Comparison of ENCODE assay signal across 9 mouse cellular contexts in the genomic region with DNA sequence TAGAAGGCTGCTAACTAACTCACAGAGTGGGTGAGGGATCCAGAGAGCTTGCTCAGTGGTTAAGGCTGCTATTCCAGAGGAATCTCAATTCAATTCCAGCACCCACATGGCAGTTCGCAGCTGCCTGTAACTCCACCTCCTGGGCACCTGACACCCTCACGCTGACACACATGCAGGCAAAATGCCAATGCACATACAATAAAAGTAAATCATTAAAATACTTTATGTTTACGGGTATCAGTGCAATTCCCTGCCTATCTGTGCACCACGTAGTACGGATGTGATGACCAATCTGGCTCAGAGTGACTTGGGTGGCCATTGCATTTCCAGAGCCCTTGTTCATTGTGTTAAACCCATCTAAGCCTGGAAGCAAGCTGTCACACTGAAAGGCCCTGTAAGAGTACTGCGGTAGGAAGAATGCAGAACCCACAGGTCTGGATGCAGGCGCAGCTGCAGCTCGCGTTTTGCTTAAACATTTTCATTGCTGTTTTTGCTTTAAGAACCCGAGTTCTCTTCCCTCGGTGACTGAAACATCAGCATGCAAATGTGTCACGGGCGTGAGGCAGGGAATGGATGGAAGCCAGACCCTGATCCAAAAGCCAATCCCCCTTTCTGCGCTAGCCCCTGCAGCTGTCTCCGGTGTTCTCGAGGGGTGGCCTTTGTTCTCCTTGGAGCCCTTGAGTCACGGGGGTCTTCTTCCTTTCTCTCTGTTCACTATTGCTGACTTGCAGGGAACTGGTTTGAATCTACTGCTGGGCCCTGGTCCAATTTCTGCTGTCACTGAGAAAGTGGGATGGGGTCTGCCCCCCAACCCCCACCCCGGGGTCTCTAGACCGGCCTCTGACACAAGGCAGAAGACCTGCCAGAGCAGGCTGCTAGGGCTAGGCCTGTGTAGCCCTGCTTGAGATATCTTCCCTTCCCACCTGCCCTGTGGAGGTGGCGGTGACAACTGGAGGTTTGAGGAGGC. TPM values are rescaled to one million over a fixed set of nuclear protein-coding genes. Genes with fewer than 3 reads are reported as not detected.
DNase-seq lines count a peak whose midpoint lies in the region; ATAC-seq and TF ChIP-seq lines count a peak whose summit lies in the region.
"Had no signal": no experiment of that assay in that cellular context is flagged by ENCODE, and none has a peak within 500 bp of the region (broad histone marks: within the 10 kb centered on the region; RNA-seq: fewer than 3 reads in every experiment).

No protein-coding gene starts in this region.

- peak overlapping the region; percentile 37 for H3K4me2 ChIP-seq in heart, embryonic 12.5 days
- peak overlapping the region; percentile 54 for H3K4me2 ChIP-seq in forebrain, embryonic 13.5 days
- no peak overlapping the region for H3K4me2 ChIP-seq in kidney, embryonic 16.5 days (replicated peaks; ENCODE audit: low read depth, low read length)

- WGBS in heart, embryonic 12.5 days, result 25% methylated on average over 19 of the region's 20 CpGs
- WGBS in forebrain, embryonic 13.5 days, result 5% methylated on average over 20 of the region's 20 CpGs
- WGBS in kidney, embryonic 16.5 days, result 33% methylated on average over 20 of the region's 20 CpGs
- WGBS in kidney, adult 2 months, result 45% methylated on average over 20 of the region's 20 CpGs

- peaks cover 26% of the 10 kb centered on the region for H3K4me1 ChIP-seq in heart, embryonic 12.5 days (replicated peaks)
- H3K4me1 ChIP-seq in forebrain, embryonic 13.5 days, result peaks cover 65% of the 10 kb centered on the region
- H3K4me1 ChIP-seq in kidney, embryonic 16.5 days (ENCODE audit: insufficient read depth, low read length), result peaks cover 15% of the 10 kb centered on the region
- peaks cover 4% of the 10 kb centered on the region; the same call in 1 of the 2 replicates for H3K4me1 ChIP-seq in kidney, adult 2 months (ENCODE audit: control insufficient read depth, insufficient read depth, low read length)

- no peak overlapping the region for H3K27ac ChIP-seq in heart, embryonic 12.5 days (ENCODE audit: poor library complexity, severe bottlenecking)
- H3K27ac ChIP-seq in forebrain, embryonic 13.5 days, result peak overlapping the region; percentile 99
- no peak overlapping the region for H3K27ac ChIP-seq in kidney, embryonic 16.5 days (ENCODE audit: low read length)
- H3K27ac ChIP-seq in kidney, adult 2 months (ENCODE audit: insufficient read depth, low read depth, low read length), result no peak overlapping the region

- intact Hi-C loops in left cerebral cortex, postnatal 36 days (cut with DNase I), result no loop called here

- ATAC-seq in heart, embryonic 12.5 days (ENCODE audit: insufficient number of reproducible peaks, low FRiP score), result no peak
- peak; percentile 61 for ATAC-seq in forebrain, embryonic 13.5 days
- no peak for ATAC-seq in kidney, embryonic 16.5 days (ENCODE audit: low FRiP score, low TSS enrichment)

- no peak overlapping the region for H3K4me3 ChIP-seq in heart, embryonic 12.5 days
- H3K4me3 ChIP-seq in forebrain, embryonic 13.5 days, result peak overlapping the region; percentile 19; the same call in 1 of the 2 replicates
- H3K4me3 ChIP-seq in kidney, embryonic 16.5 days (ENCODE audit: low read length), result no peak overlapping the region
- no peak overlapping the region for H3K4me3 ChIP-seq in kidney, adult 2 months (ENCODE audit: insufficient read depth, low read depth, low read length)
- H3K4me3 ChIP-seq: erythroblast, embryonic 14.5 days had no signal

- TF ChIP-seq CTCF in kidney, adult 2 months (conservative IDR thresholded peaks at IDR 0.05; ENCODE audit: insufficient read depth, insufficient read length, low read depth, low read length), result no peak

- H3K36me3 ChIP-seq in heart, embryonic 12.5 days, result no peaks in the 10 kb centered on the region
- H3K36me3 ChIP-seq in forebrain, embryonic 13.5 days (ENCODE audit: poor library complexity, severe bottlenecking), result no peaks in the 10 kb centered on the region
- H3K36me3 ChIP-seq in kidney, embryonic 16.5 days (ENCODE audit: insufficient read depth, low read length), result no peaks in the 10 kb centered on the region
- no peaks in the 10 kb centered on the region for H3K36me3 ChIP-seq in kidney, adult 2 months (ENCODE audit: control insufficient read depth, insufficient read depth, low read length)

- no peaks in the 10 kb centered on the region for H3K9me3 ChIP-seq in heart, embryonic 12.5 days (replicated peaks)
- H3K9me3 ChIP-seq in forebrain, embryonic 13.5 days (replicated peaks), result no peaks in the 10 kb centered on the region
- no peaks in the 10 kb centered on the region for H3K9me3 ChIP-seq in kidney, embryonic 16.5 days (ENCODE audit: low read length)

- DNase-seq in heart, adult 8-10 months (ENCODE audit: low spot score), result no peak
- peak; percentile 46 to 50 for DNase-seq in left cerebral cortex, postnatal 36 days (ENCODE audit: low spot score in 2 of 2)
- DNase-seq in right cerebral cortex, postnatal 25 days, result peak; percentile 63
- DNase-seq in kidney, adult 2 months, result no peak
- no peak for DNase-seq in kidney, adult 11 months

- no peak overlapping the region for H3K9ac ChIP-seq in heart, embryonic 12.5 days
- H3K9ac ChIP-seq in forebrain, embryonic 13.5 days, result peak overlapping the region; percentile 61
- H3K9ac ChIP-seq in kidney, embryonic 16.5 days (replicated peaks; ENCODE audit: low read length), result no peak overlapping the region

- no peak for TF ChIP-seq POLR2A in kidney, adult 2 months (IDR thresholded peaks at IDR 0.05; ENCODE audit: low read depth, low read length)

- H3K27me3 ChIP-seq in heart, embryonic 12.5 days (replicated peaks), result peaks cover 26% of the 10 kb centered on the region
- no peaks in the 10 kb centered on the region for H3K27me3 ChIP-seq in forebrain, embryonic 13.5 days
- no peaks in the 10 kb centered on the region for H3K27me3 ChIP-seq in kidney, embryonic 16.5 days (ENCODE audit: insufficient read depth, low read length)
- H3K27me3 ChIP-seq in kidney, adult 2 months (replicated peaks; ENCODE audit: control insufficient read depth, insufficient read depth, low read length), result no peaks in the 10 kb centered on the region

RNA-seq across cellular contexts. Expression of gene T2, which starts 12.0 kb away (rescaled TPM):
- 1.0 and 1.1 TPM in 2 replicates for polyA plus RNA-seq in heart, embryonic 12.5 days (2016; fragmentation: Nextera tagmentation; extraction: Ambion mirVana)
- under 1 TPM; 0.14 to 0.60 (median 0.41) TPM for total RNA-seq in heart, adult 8-10 months (2022)
- polyA plus RNA-seq in forebrain, embryonic 13.5 days (2015; fragmentation: Nextera tagmentation; extraction: Ambion mirVana), result 0.41 and 0.53 TPM in 2 replicates
- under 1 TPM; 0.32 to 0.68 TPM for total RNA-seq in left cerebral cortex, postnatal 36 days (2021)
- polyA plus RNA-seq in kidney, embryonic 16.5 days (2015; fragmentation: Nextera tagmentation; extraction: Ambion mirVana), result 0.62 and 0.63 TPM in 2 replicates
- 0.06 TPM in 1 of 2 replicates, not detected in the other for polyA plus RNA-seq in kidney, adult 2 months (2012; rRNA removed)
- polyA plus RNA-seq: erythroblast, embryonic 14.5 days had no signal

RNA-seq across cellular contexts. Expression of gene Prr18, which starts 30.5 kb away (rescaled TPM):
- 0.10 and 0.14 TPM in 2 replicates for polyA plus RNA-seq in heart, embryonic 12.5 days (2016; fragmentation: Nextera tagmentation; extraction: Ambion mirVana)
- total RNA-seq in heart, adult 8-10 months (2022), result under 1 TPM in 2 of 4 experiments, not detected in 2; 0.06 to 0.17 TPM
- 5.1 TPM in 2 replicates for polyA plus RNA-seq in forebrain, embryonic 13.5 days (2015; fragmentation: Nextera tagmentation; extraction: Ambion mirVana)
- 10 to 100 TPM; 14.4 to 23.3 TPM for total RNA-seq in left cerebral cortex, postnatal 36 days (2021)
- polyA plus RNA-seq in kidney, embryonic 16.5 days (2015; fragmentation: Nextera tagmentation; extraction: Ambion mirVana), result 0.19 and 0.33 TPM in 2 replicates
- polyA plus RNA-seq in kidney, adult 2 months (2012; rRNA removed), result 0.05 and 0.14 TPM in 2 replicates

RNA-seq across cellular contexts. Expression of gene Sft2d1, which starts 56.9 kb away (rescaled TPM):
- 69.6 and 73.6 TPM in 2 replicates for polyA plus RNA-seq in heart, embryonic 12.5 days (2016; fragmentation: Nextera tagmentation; extraction: Ambion mirVana)
- 10 to 100 TPM; 14.4 to 18.8 (median 16.2) TPM for total RNA-seq in heart, adult 8-10 months (2022)
- 113 and 114 TPM in 2 replicates for polyA plus RNA-seq in forebrain, embryonic 13.5 days (2015; fragmentation: Nextera tagmentation; extraction: Ambion mirVana)
- 10 to 100 TPM; 48.0 to 71.2 TPM for total RNA-seq in left cerebral cortex, postnatal 36 days (2021)
- polyA plus RNA-seq in kidney, embryonic 16.5 days (2015; fragmentation: Nextera tagmentation; extraction: Ambion mirVana), result 76.4 and 93.9 TPM in 2 replicates
- polyA plus RNA-seq in kidney, adult 2 months (2012; rRNA removed), result 70.2 and 76.1 TPM in 2 replicates

Comparison
In these comparisons a context has a peak if more than half of its experiments do, and no peak if none do; other contexts are left out.
1. DNase-seq: peak in left cerebral cortex, postnatal 36 days (2 of 2) and right cerebral cortex, postnatal 25 days (single experiment); none in heart, adult 8-10 months (single experiment), kidney, adult 2 months (single experiment) and kidney, adult 11 months (single experiment).